Mouse (Mus musculus): ENCODE data around the gene Ambp. TPM values are rescaled to one million over a fixed set of nuclear protein-coding genes. Genes with fewer than 3 reads are reported as not detected.

Gene Ambp
- total RNA-seq (2021): not detected

DNA sequence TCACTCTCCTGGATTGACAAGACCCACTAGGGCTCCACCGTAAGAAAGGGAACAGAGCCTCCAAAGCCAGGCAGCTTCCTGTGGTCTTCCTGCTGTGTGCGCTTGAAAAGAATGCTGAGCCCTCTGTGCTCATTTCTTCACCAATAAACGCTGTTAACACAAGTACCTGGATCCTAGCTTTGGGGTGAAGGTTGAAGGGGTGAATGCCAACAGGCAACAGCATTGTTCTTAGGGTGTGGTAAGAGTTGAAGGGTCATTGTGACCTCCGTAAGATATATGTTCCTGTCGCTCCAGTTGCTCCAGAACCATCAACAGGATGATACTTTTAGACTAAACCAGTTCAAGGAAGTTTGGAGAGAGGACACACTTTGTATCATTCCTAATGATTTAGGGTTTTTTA lies at the start of gene Ambp:
TSS of gene Ambp (minus strand) at position 101 of the 400 bp plus-strand sequence.
- intact Hi-C loops (cut with DNase I): no loop called here
- no peak for DNase-seq

DNA sequence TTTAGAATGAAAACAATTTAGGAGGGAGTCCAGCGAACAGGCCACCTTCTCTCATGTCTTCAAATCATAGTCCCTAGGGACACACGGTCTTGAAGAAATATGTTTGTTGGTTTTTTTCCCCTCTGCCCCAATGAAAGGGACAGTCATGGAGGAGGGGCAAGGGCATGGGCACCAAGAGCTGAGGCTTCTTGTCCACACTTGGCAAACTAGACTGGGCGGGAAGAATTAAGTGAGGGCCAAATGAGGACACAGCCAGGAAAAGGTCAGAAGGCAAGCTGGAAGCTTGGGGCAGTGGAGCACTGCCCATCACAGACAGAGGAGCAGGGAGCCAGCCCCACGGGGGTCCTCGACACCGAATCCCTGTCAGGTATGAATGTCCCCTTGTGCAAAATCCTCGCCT lies 49.3 kb upstream of the Ambp start:
- DNase-seq: no peak
- intact Hi-C loops (cut with DNase I): no loop called here

DNA sequence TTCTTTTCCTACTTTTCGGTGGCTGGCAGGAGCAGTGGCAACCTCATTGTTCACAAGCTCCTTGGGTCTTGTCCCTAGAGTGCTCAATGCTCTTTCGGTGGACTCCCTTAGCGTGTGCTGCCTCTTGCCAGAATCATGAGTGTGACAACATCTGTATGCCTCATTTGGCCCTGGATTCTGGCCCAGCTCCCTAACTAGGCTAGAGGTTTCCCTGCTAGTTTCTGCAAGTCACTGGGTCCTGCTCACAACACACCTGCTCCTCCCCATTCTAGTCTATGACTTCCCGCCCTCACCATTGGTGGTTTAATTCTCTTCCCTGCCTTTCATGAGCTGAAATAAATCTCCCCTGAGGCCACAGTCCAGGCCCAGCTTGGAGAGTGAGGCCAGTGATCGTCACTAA lies 44.8 kb upstream of the Ambp start:
- intact Hi-C loops (cut with DNase I): no loop called here
- DNase-seq: no peak

DNA sequence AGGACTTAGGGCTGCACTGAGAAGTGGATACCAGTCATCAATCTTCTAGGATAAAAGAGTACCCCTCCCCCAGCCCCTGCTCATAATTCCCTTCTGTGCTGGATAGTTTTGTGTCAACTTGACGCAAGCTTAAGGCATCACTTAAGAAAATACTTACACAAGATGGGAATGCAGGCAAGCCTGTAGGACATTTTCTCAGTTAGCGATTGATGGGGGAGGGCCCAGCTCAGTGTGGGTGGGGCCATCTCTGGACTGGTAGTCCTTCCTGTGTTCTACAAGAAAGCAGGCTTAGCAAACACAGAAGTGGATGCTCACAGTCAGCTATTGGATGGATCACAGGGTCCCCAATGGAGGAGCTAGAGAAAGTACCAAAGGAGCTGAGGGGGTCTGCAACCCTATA lies 39.8 kb upstream of the Ambp start:
- intact Hi-C loops (cut with DNase I): no loop called here
- DNase-seq: no peak

DNA sequence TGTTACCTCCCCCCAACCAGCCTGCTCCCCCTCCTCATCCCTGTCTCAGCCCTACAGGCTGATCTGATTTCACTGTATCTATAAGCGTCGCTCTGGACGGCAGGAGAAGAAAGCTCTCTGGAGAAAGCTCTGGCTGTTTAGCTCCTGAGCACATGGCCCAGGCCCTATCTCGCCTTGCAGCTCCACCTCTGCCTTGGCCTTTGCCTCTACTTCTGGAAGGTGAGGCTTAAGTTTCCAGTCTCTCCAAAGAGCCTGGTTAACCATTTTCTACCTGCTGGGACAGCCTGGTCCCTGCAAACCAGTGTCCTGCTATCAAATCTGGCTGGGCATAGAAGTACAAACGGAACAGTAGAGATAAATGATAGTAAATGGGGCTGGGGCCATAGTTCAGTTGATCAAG lies 37.0 kb upstream of the Ambp start:
- no peak for DNase-seq
- intact Hi-C loops (cut with DNase I): no loop called here

DNA sequence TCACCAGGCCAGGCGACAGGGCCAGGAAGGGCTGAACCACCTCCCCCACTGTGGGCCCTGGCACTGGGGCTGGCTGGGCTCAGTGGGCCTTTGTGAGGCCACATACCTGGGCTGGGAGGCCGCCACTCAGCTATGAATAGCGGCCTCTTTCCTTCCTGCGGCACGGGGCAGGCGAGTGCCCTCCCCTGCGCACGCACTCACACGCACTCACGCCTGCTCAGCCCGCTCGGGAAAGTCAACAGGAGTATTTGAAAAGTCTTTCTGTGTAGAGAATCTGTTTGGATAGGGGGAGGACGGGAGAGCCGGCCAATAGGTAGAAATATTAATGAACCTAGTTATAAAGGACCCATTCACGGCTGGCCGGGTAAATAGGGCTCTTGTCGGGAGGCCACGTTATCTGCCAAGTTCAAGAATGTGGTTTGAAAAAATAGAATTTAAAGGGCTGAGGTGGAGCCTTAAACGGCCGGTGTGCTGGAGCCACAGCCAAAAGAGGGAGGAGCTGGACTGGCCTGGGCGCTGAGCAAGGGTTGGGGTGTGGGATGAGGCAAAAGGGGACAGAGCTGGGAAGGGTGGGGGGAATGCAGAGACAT lies 31.8 kb upstream of the Ambp start:
- DNase-seq: no peak
- intact Hi-C loops (cut with DNase I): loop anchor here (10.0 kb wide), 1 partner anchor 128 kb away; no protein-coding TSS in a partner anchor

DNA sequence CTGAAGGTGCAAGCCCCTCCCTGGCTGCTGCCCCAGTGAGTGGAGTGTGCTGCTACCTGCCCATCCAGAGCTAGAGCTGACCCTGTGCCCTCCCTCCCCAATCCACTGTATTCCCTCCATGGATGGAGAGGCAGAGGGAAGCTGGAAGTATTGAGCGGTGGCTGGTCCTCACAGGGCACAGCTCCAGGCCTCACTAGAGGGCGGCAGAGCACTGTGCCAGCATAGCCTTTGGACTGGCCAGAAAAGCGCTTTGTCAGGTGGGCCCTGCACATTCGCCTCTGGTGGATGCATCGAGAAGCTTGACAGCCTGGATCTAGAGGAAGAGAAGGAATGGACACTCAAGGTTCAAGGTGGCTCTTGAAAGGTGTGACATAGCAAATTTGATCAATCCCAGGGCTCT lies 27.0 kb upstream of the Ambp start:
- intact Hi-C loops (cut with DNase I): loop anchor here (10.0 kb wide), 1 partner anchor 133 kb away; no protein-coding TSS in a partner anchor
- DNase-seq: peak; percentile 83

DNA sequence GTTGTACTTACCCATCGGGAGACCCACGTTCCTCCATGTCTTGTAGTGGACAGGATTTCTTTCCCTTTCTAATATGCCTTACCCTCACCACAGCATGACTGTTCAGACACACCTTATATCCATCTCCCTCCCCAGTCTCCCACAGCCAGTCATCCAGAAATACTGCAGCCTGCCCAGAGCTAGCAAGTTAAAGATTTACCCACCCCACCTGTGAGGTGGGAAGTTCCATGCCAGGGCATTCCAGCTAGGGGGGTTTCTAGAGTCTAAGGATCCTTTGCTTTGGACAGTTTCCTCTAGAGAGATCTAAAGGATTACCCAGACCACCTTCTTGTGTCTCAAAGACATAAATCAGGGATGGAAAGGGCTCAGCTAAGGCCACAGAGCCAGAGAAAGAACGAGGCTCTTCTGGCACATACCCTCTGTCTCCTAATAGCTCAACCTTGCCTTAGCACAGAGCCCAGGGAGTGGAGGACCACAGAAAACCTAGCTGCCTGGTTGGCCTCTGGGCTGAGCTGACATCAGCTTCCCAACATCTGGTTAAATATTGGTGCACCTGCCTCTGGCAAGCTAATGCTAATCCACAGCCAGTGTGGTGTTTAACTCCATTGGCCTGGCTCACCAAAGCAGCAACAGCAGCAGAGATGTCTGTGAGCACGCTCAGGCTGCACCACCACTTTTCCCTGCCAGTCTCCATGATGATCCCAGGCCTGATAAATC lies 17.5 kb upstream of the Ambp start, which contains the start of gene Kif12:
TSS of gene Kif12 (minus strand) at position 163 of the 717 bp plus-strand sequence.
- no peak for DNase-seq
- intact Hi-C loops (cut with DNase I): no loop called here

DNA sequence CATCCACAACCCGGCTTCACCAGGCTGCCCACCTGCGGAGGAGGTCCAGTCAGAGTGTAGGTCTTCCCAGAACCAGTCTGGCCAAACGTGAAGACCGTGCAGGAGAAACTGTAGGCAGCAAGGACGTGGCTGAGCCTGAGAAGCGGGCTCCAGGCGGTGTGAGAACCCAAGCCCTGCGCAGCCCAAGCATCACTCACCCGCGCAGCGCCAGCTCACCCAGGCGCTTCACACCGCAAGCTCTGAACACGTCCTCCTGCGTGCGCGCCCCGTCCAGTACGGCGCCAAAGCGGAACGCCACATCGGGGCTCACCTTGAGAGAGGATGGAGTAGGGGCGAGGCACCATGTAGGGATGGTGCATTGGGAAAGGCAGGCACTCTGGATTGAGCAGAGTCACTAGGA lies 16.5 kb upstream of the Ambp start:
- no peak for DNase-seq
- intact Hi-C loops (cut with DNase I): no loop called here

DNA sequence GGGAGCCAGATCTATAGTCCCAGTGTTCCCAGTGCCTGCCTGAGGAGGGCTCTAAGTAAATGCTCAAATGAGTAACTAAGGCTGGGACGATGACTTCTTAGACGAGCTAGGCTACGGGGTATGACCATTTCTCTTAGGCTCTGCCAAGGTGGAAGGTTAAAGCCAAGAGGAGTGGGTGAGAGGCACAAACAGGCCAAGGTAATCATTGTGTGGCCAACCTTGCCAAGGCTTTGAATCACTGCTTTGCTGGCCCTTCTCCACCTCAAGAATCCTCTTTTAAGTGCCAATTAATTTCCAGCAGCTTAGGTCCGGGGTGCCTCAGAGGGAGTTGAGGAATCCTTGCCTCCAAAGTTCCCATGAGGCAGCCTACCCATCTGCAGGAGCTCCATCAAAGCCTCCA lies 15.5 kb upstream of the Ambp start:
- intact Hi-C loops (cut with DNase I): no loop called here
- no peak for DNase-seq

DNA sequence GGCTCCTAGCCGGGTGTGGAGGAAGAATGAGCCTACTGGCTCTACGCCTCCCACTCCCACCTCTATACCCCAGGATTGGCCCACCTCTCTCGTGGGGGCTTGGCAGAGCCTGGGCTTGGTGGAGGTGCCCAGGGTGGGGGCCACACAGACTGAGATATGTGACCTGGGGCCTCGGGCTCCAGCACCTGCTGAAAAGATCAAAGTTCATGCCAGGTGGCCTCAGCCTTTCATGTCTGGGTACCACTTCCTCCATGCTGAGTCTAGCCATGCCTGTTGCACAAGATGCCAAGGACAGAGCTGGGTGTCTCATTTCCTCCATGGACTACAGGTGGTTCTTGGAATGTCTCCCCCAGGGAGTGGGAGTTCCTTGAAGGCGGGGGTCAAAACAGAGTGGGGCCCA lies 11.7 kb upstream of the Ambp start:
- intact Hi-C loops (cut with DNase I): no loop called here
- no peak for DNase-seq

DNA sequence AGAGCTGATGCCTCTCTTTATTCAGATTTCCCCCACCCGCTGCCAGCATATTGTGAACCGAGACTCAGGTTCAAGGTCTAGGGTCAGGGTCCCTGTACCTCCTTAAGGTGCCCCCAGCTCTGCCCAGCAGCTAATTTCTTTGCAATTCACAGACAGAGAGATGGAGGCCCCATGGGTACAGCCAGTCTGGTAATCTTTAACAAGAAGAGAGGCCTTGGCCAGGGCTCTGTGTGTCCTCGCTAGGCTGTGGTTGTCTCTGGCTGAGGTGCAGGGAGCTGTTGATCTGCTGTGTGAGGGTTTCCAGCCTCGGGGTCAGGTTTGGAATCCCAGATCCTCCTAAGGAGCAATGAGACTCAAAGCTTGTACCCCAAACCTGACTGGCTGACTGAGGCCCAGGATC lies 11.0 kb upstream of the Ambp start:
- intact Hi-C loops (cut with DNase I): no loop called here
- no peak for DNase-seq

DNA sequence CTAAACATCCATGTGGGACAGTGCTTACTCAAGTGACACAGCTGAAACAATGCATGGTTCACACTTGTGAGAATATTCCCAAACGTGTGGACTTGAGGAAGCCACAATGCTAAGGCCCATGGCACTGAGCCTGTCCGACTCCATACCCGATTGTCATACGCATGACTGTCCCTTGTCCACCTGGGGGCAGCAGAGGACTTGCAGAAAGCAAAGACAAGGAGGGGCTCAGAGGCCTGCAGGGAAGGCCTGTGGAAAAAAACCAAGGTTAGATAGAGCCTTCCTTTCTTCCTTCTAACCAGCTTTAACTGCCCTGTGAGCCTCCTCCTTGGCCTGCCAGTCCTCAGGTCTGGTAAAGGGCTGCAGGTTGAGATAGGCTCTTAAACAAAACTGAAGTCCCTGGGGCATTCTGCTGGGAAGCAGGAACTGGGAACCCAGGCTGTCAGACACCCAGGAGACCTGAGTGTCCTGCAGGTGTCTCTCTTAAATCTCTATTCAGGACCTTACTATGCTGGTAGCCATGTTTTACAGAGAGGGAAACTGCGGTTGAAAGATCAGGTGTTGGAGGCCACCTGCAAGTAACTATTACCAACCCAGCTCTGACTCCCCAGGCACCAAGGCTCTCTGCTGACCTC lies 4.5 kb upstream of the Ambp start:
- intact Hi-C loops (cut with DNase I): no loop called here
- peak; percentile 94 for DNase-seq

DNA sequence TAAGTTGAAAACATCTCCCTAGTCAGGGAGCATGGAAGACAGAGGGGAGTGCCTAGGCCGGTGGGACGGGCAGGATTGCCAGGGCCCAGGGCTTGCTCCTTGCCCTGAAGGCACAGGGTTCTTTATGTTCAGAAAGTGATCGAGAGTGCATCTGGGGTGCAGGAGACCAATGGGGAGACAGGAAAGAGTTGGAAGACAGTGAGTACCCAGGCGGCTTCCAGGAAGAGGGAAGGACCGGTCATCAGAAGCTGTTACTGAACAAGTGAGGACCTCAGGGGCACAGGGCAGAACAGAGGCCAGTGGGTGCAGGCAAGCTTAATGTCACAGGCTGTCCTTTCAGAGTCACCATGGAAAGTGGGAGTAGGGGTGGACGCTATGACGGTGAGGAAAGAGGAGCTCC lies 3.6 kb upstream of the Ambp start:
- DNase-seq: no peak
- intact Hi-C loops (cut with DNase I): no loop called here

DNA sequence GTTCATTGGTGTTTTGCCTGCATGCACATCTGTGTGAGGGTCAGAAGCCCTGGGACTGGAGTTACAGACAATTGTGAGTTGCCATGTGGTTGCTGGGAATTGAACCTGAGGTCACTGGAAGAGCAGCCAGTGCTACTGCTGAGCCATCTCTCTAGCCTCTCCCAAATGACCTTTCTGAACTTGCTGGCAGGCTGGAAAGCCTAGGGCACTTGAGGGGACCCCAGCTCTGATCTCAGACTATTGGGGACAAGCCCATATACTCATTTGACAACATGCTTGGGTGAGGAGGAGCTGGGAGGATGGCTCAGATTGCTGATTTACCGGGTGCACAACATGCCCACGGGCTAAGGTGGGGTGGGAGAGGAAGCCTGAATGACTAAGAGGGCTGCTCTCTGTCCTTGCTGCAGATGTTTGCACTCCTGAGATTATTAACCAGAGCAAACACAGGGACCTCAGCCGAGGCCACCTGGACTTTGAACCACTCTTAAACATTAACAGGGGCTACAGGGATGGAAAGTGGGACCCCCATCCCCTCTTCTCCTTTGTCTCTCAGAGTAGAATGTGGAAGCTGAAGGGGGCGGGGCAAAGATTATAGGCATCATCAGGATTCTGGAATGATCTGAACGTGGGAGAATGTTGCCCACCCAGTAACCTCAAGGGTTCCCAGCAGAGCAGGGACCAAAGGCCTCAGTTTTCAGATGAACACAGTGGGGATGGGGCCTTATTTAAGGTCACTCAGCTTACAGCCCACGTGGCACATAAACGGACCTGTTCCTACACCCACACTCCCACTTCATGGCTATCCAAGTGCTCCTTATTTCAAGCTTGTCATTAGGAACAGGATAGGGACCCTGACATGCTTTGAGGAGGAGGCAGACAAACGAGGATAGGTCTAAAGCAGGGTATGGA lies 2.4 kb upstream of the Ambp start:
- DNase-seq: no peak
- intact Hi-C loops (cut with DNase I): no loop called here

DNA sequence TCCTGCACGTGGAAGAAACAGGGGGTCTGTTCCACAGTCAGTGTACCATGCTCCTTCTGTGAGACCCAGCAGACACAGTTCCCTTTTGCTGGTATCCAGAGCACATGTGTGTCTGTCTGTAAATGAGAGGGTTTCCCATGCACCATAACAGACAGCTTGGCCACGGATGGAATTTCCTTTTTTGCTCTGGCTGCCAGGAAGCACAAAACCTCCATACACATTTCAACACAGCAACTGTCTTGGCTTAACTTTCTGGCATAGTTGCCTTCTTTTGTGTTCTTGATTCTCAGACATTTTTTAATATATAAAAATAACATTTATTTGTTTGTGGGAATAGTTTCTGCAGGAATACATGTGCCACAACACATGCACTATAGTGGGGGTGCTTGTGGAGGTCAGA lies 997 bp upstream of the Ambp start:
- intact Hi-C loops (cut with DNase I): no loop called here
- DNase-seq: no peak

DNA sequence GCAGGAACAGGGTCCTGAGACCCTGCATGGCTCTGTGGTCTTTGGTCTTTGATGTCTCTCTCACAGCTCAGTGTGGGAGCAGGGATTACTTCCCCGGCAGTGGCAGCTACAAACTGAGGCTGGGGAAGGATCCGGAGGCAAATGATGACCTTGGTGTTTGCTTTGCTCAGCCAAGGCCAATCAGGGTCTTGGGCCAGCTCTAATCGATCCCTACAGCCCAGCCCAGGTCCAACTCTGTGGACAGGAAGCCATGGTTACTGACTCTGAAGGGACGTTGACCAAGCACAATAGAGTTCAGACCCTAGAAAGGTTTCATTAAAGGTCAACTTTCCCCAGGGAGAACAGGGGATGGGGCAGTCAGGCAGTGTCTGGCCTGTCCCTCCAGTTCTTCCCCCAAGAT lies 571 bp downstream of the Ambp start:
- intact Hi-C loops (cut with DNase I): no loop called here
- no peak for DNase-seq

DNA sequence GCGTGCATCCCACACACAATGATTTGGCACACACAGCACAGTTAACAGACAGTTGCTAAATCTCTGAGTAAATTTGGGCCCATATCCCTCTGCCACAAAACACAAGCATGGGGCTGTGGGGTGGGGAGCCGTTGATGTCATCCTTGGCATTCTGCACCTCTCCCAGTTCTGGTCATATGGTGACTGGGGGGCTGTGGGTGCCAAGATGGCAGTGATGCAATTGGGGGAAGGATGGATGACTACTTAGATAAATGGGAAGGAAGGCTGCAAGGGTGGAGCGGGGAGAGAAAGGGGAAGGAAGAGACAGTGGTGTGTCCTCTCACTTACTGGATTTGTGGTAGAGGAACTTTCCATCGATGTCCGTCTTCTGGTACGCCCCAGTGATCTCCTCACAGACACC lies 3.5 kb downstream of the Ambp start:
- DNase-seq: peak; percentile 16
- intact Hi-C loops (cut with DNase I): no loop called here

DNA sequence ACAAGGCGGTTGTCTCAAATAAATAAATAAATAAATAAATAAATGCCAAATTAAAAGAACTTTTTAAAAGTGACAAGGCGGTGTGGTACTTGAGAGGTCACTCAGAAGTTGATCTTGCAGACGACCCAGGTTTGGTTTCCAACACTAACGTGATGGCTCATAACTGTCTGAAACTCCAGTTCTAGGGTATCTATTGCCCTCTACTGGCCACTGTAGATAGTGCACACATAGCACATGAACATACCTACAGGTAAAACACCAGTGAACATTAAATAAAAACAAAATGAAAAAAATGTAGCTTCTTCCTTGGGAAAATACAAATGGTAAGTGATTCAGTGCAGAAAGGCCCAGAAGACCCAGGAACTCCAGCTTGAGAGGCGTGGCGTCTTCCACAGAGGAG lies 7.3 kb downstream of the Ambp start:
- intact Hi-C loops (cut with DNase I): no loop called here
- no peak for DNase-seq

DNA sequence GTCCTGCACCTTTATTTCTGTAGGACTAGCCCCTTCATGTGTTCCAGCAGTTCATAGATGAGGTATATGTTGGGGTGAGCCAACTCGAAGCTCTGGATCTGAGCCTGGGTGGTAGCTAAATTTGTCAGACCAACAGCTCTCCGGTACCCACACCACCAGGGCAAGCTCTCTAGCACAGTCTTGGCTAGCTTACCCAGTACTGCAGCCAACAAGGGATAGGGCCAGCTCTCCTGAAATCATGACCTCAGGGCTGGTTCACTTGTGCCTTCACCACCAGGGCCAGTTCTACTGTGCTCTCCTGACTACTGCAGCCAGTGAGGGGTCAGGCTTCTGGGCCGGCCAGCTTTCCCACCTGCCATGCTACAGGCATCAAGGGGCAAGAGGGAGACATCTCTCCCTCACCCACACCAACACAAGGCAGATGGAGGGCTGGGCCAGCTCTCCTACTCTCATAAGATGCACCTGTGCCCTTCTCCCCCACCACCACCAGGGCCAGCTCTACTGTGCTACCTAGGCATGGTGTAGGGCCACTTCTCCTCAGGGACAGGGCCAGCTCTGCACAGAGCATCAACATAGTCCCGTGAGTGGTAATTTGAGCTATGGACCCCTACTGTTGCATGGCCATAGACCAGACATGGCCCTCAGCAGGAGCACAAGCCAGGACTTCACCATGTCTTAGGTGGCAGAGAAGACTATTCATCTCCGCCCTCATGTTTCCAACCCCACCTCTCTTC lies 24.5 kb downstream of the Ambp start:
- no peak for DNase-seq
- intact Hi-C loops (cut with DNase I): loop anchor here (10.0 kb wide), 1 partner anchor 565 kb away; no protein-coding TSS in a partner anchor
